Mouse (Mus musculus) kidney, embryonic 14.5 days (tissue): ENCODE data around the gene BC029722. TPM values are rescaled to one million over a fixed set of nuclear protein-coding genes. Genes with fewer than 3 reads are reported as not detected.
A peak's percentile ranks its signal among the peaks of the same experiment; 100 is the strongest.

Source experiments
- ATAC-seq: fragments of 200-750 bp; cut with Nextera tagmentation; 2 replicates; pipeline ENCODE4 v1.8.0; 2017; ENCODE audit warnings: moderate number of reproducible peaks, mild to moderate bottlenecking, moderate TSS enrichment, moderate library complexity; ENCODE audit not compliant: low FRiP score, low TSS enrichment
- H3K27ac ChIP-seq: fragments of 300-500 bp; sonication (generic); 2 replicates; pipeline ENCODE4 v1.5.1; 2014; ENCODE audit warnings: low read depth, mild to moderate bottlenecking, low read length, moderate library complexity, mixed read lengths
- H3K27me3 ChIP-seq: fragments of 300-500 bp; sonication (generic); 2 replicates; pipeline ENCODE4 v1.6.1; 2014; ENCODE audit warnings: mild to moderate bottlenecking, low read length; ENCODE audit not compliant: control insufficient read depth, insufficient read depth
- H3K36me3 ChIP-seq: fragments of 300-500 bp; sonication (generic); 2 replicates; pipeline ENCODE4 v1.6.1; 2014; ENCODE audit warnings: low read length, mixed read lengths; ENCODE audit not compliant: control insufficient read depth, insufficient read depth
- H3K4me1 ChIP-seq: fragments of 300-500 bp; sonication (generic); 2 replicates; pipeline ENCODE4 v1.6.1; 2014; ENCODE audit warnings: low read length, mixed read lengths; ENCODE audit not compliant: control insufficient read depth, insufficient read depth
- H3K4me2 ChIP-seq: fragments of 300-500 bp; sonication (generic); replicated peaks from 2 replicates; pipeline ENCODE4 v1.6.1; 2014; ENCODE audit warnings: low read depth, mild to moderate bottlenecking, low read length
- H3K4me3 ChIP-seq: fragments of 300-500 bp; sonication (generic); 2 replicates; pipeline ENCODE4 v1.5.1; 2014; ENCODE audit warnings: mild to moderate bottlenecking, low read length
- H3K9ac ChIP-seq: fragments of 300-500 bp; sonication (generic); 2 replicates; pipeline ENCODE4 v1.6.1; 2014; ENCODE audit warnings: low read depth, mild to moderate bottlenecking, low read length, moderate library complexity
- H3K9me3 ChIP-seq: fragments of 300-500 bp; sonication (generic); 2 replicates; pipeline ENCODE4 v1.6.1; 2016; ENCODE audit warnings: low read length; ENCODE audit not compliant: control insufficient read depth
- WGBS: fragments of 180-500 bp; shearing (Covaris S2); extraction: QIAGEN DNeasy Blood & Tissue Kit; methylation state at CpG from one replicate; pipeline ENCODE4 v1.1.7; 2014; 5-methylcytosine and 5-hydroxymethylcytosine counted together
- polyA plus RNA-seq: library from polyadenylated mRNA; unstranded; fragments of >200 nt; fragmentation: Nextera tagmentation; extraction: Ambion mirVana; gene quantifications from 2 replicates; pipeline ENCODE4 v1.2.1, GENCODE M21; 2014

The BC029722 gene
- polyA plus RNA-seq, 1 experiment from 2014 or later = 7.8 TPM

DNA sequence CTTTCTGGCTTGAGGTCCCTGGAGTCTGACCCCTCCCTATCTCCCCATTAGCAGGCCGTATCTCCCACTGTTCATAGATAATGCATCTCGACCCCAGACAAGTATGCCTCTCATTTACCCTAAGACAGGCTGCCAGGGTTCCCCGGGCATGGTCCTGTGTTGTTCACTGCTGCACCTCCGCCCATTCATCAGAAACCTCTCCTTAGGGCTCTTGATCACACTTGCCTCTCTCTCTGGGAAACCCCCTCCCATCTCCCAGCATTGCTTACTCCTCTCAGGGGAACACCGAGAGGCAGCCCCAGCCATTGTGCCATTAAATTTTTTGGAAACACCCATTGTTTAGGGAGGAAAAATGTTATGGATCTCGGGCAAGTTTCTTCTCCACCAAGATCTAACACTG lies 41.2 kb downstream of the BC029722 start:
- no peak for ATAC-seq
- Histone ChIP-seq H3K4me1 (peaks cover 3% of the 10 kb centered on the region; the same call in 1 of the 2 replicates), H3K36me3 (no peaks in the 10 kb centered on the region), H3K9ac (no peak overlapping the region), H3K4me3 (no peak overlapping the region), H3K4me2 (no peak overlapping the region), H3K27ac (no peak overlapping the region), H3K27me3 (peaks cover 38% of the 10 kb centered on the region), H3K9me3 (no peaks in the 10 kb centered on the region)
- 84% methylated on average over 6 of the region's 6 CpGs for WGBS

DNA sequence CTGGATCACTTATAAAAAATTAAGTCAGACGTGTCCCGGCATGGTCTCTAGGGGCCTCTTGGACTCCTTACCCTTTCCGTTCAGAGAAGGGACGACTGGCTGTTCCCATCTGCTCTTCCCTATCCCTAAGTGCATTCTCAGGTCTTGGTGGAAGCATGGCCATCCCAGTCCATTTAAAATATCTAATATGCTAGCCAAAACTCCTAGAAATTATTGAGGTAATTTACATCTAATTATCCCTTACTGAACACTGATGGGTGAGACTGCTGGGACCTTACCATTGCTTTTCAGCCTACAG lies 41.6 kb downstream of the BC029722 start:
- Histone ChIP-seq H3K36me3 (no peaks in the 10 kb centered on the region), H3K4me2 (no peak overlapping the region), H3K27me3 (peaks cover 40% of the 10 kb centered on the region), H3K27ac (no peak overlapping the region), H3K4me1 (peaks cover 3% of the 10 kb centered on the region; the same call in 1 of the 2 replicates), H3K9ac (no peak overlapping the region), H3K9me3 (no peaks in the 10 kb centered on the region), H3K4me3 (no peak overlapping the region)
- no peak for ATAC-seq
- 75% methylated on average over 4 of the region's 4 CpGs for WGBS

DNA sequence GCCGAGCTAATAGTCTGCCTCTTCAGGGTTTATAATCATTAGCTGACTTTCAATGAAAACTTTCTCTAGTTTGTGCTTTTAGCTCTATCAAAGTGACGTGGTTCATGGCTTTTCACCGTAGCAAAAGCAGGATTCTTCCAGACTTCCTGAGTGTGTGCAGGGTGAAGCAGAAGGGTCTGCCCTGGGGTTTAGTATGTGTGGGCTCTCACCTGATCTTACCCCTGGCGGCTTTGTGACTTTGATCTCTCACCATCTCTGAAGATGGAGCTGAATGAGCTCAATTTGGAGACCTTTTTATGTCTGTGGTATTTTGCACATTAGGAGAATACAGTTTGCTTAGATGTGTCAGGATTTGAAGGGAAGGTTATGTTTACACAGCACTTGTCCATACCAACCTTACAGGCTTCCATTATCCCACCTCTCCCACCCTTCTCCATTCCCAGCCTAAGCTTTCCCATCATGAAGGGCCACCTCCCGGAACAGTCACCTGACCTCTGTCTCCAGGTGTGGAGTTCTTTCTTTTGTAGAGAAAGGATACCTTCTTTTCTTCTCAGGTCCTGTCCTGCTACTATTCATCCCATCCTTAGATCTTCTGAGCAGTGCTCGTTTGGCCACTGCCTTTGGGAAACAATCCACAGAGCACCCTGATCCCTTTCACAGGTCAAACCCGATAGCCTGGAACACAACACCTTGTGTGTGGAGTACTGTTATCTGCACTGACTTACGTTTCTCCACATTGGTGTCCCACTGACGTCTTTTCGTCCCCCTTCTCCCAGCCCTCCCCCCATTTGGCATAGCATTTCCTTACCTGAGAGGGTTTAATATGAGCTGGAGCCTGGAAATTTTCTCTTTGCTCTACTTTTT lies 42.2 kb downstream of the BC029722 start:
- Histone ChIP-seq H3K27me3 (peaks cover 40% of the 10 kb centered on the region), H3K27ac (no peak overlapping the region), H3K36me3 (no peaks in the 10 kb centered on the region), H3K9ac (no peak overlapping the region), H3K4me1 (peaks cover 3% of the 10 kb centered on the region; the same call in 1 of the 2 replicates), H3K4me3 (no peak overlapping the region), H3K9me3 (no peaks in the 10 kb centered on the region), H3K4me2 (no peak overlapping the region)
- 67% methylated on average over 10 of the region's 10 CpGs for WGBS
- no peak for ATAC-seq

DNA sequence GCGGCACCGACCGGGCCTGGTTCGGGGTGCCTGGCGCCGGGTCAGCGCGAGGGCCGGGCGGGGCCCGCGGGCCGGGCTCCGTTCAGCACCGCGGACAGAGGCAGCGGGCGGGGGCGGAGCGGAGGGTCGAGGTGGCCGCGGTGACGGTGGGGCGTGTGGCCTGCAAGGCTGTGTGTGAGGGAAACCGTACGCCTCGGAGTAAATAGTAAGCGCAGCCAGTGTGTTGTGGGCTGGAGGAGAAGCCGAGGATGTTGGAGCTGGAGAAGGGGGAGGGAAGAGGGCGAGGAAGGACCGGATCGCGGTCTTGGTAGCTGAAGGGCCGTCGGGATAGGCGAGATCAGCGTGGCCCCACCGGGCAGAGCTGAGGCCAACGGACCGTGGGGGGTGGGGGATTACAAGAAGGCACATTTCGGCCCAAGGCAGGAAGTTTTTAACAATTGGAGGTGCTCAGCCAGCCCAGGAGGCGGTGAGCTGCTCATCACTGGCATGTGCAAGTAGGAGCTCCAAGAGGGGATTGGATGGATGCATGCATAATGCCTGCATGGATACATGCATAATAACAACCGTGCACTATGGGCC lies 43.5 kb downstream of the BC029722 start:
- peak; percentile 87 for ATAC-seq

DNA sequence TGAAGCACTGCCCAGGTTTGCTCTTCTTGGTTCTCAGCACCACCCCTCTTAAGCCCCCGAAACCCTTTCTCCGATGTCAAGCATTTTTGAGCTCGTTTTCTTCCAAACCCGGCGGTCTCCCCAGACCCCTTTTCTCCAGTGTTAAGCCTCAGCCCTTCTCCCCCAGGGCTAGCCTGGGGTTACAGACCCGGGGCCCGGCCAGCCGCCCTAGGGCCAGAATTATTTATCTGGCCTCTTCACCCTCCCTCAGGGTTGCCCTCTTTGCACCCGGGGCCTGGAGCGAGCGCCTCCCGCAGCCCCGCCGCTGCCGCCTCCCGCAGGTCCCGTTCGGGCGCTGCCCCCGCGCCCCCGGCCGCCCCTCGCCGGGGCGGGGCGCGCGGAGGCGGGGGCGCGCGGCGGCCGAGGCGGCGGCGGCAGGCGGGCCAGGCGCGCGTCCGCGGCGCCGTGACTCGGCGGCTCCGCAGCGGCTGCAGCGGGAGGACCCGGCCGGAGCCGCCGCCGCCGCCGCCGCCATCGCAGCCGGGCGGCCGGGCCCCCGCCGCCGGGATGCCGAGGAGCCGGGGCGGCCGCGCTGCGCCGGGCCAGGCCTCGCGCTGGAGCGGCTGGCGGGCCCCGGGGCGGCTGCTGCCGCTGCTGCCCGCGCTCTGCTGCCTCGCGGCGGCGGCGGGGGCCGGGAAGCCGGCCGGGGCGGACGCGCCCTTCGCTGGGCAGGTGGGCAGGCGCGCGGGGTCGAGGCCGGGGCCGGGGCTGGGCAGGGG lies 44.1 kb downstream of the BC029722 start, which contains the start of gene Mmp24:
Mmp24 (plus strand) TSS at position 416 of the 758 bp plus-strand sequence.
- Histone ChIP-seq H3K36me3 (no peaks in the 10 kb centered on the region), H3K27me3 (peaks cover 40% of the 10 kb centered on the region), H3K4me3 (peak within 1 kb of the TSS; percentile 41), H3K9me3 (no peaks in the 10 kb centered on the region), H3K4me1 (peaks cover 3% of the 10 kb centered on the region; the same call in 1 of the 2 replicates), H3K27ac (no peak within 1 kb of the TSS; the same call in 1 of the 2 replicates), H3K4me2 (peak within 1 kb of the TSS; percentile 99), H3K9ac (no peak within 1 kb of the TSS)
- 3% methylated on average over 44 of the region's 100 CpGs for WGBS
- no peak for ATAC-seq

More for the DNA sequence above, 43.5 kb downstream of the BC029722 start:
- Histone ChIP-seq H3K4me3 (peak overlapping the region; percentile 41), H3K9me3 (no peaks in the 10 kb centered on the region), H3K36me3 (no peaks in the 10 kb centered on the region), H3K27ac (no peak overlapping the region; the same call in 1 of the 2 replicates), H3K9ac (no peak overlapping the region), H3K4me2 (peak overlapping the region; percentile 99), H3K4me1 (peaks cover 3% of the 10 kb centered on the region; the same call in 1 of the 2 replicates), H3K27me3 (peaks cover 40% of the 10 kb centered on the region)
- 2% methylated on average over 42 of the region's 44 CpGs for WGBS

DNA sequence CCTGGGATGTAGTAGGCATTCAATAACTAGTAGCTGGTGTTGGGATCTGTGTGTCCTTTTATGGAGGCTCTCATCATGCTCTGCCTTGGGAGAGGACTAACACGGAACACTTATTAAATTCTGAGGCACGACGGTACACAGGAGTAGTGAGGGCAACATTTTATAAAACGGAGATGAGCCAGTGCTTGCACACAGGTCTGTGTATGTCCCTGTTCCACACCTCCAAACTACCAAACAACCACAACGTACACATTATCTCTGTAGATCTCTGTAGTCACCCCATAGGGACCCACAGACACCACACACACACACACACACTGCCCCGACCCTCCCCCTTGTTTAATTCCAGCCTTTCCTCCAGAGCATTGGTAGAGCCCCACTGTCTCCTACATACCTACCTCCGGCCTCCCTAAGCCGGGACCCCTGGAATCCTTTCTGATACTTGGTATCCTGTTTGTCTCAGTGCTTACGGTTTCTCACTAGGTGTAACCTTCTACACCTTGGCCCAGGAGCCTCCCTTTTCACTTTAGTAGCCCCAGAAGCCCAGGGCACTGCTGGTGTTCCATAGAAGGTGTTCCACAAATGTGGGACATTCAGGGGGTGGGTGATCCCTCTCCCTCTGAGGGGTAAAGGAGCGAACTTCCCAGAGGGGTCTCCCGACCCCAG lies 44.8 kb downstream of the BC029722 start:
- Histone ChIP-seq H3K27ac (no peak overlapping the region), H3K4me3 (peak overlapping the region; percentile 41; the same call in 1 of the 2 replicates), H3K4me1 (peaks cover 3% of the 10 kb centered on the region; the same call in 1 of the 2 replicates), H3K27me3 (peaks cover 40% of the 10 kb centered on the region), H3K9ac (no peak overlapping the region), H3K4me2 (peak overlapping the region; percentile 99), H3K9me3 (no peaks in the 10 kb centered on the region), H3K36me3 (no peaks in the 10 kb centered on the region)
- 59% methylated on average over 11 of the region's 11 CpGs for WGBS
- no peak for ATAC-seq

DNA sequence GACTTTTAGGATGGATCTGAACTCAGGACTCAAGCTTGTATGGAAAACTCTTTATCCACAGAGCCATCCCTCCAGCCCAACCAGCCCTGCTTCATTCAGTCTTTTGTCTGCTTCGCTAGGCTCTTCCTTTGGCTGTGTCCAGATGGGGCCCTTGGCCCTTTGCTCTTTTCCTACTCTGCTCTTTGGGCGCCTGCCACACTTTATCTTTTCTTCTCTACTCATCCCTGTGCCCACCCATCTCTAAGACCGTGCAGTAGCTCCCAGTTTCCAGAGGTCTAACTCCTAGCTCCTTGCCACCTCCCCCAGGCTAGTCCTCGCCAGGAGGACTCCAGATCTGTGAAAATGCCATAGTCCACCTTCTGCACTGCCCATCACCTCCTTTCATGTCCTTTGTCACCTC lies 45.6 kb downstream of the BC029722 start:
- Histone ChIP-seq H3K4me3 (no peak overlapping the region), H3K9ac (no peak overlapping the region), H3K27ac (no peak overlapping the region), H3K4me2 (no peak overlapping the region), H3K36me3 (no peaks in the 10 kb centered on the region), H3K9me3 (no peaks in the 10 kb centered on the region), H3K4me1 (peaks cover 3% of the 10 kb centered on the region; the same call in 1 of the 2 replicates), H3K27me3 (peaks cover 40% of the 10 kb centered on the region)
- WGBS = 72% methylated on average over 4 of the region's 4 CpGs
- ATAC-seq = no peak
